Mouse (Mus musculus) stomach, embryonic 14.5 days (tissue): ENCODE data around the gene Suds3. TPM values are rescaled to one million over a fixed set of nuclear protein-coding genes. Genes with fewer than 3 reads are reported as not detected.

ENCODE experiments used
- ATAC-seq: fragments of 200-750 bp; cut with Nextera tagmentation; 2 replicates; pipeline ENCODE4 v1.8.0; 2017; ENCODE audit warnings: low read depth, moderate TSS enrichment; ENCODE audit not compliant: insufficient number of reproducible peaks, insufficient read depth, low FRiP score
- H3K27ac ChIP-seq: fragments of 300-500 bp; sonication (generic); 2 replicates; pipeline ENCODE4 v1.5.1; 2014; ENCODE audit warnings: mild to moderate bottlenecking, low read length, moderate library complexity, mixed read lengths
- H3K27me3 ChIP-seq: fragments of 300-500 bp; sonication (generic); 2 replicates; pipeline ENCODE4 v1.6.1; 2014; ENCODE audit warnings: low read length, control low read depth, mixed read lengths; ENCODE audit not compliant: control insufficient read depth, insufficient read depth
- H3K36me3 ChIP-seq: fragments of 300-500 bp; sonication (generic); 2 replicates; pipeline ENCODE4 v1.6.1; 2014; ENCODE audit warnings: mild to moderate bottlenecking, control low read depth, low read length, moderate library complexity, mixed read lengths; ENCODE audit not compliant: control insufficient read depth, insufficient read depth
- H3K4me1 ChIP-seq: fragments of 300-500 bp; sonication (generic); 2 replicates; pipeline ENCODE4 v1.6.1; 2014; ENCODE audit warnings: low read length, control low read depth, mixed read lengths; ENCODE audit not compliant: control insufficient read depth, insufficient read depth
- H3K4me2 ChIP-seq: fragments of 300-500 bp; sonication (generic); replicated peaks from 2 replicates; pipeline ENCODE4 v1.6.1; 2014; ENCODE audit warnings: low read depth, low read length, control low read depth
- H3K4me3 ChIP-seq: fragments of 300-500 bp; sonication (generic); 2 replicates; pipeline ENCODE4 v1.5.1; 2014; ENCODE audit warnings: low read depth, low read length, control low read depth
- H3K9ac ChIP-seq: fragments of 300-500 bp; sonication (generic); replicated peaks from 2 replicates; pipeline ENCODE4 v1.6.1; 2014; ENCODE audit warnings: low read depth, mild to moderate bottlenecking, control low read depth, low read length, moderate library complexity, mixed read lengths
- H3K9me3 ChIP-seq: fragments of 300-500 bp; sonication (generic); 2 replicates; pipeline ENCODE4 v1.6.1; 2016; ENCODE audit warnings: low read depth, low read length, control low read depth; ENCODE audit not compliant: control insufficient read depth
- WGBS: fragments of 180-500 bp; shearing (Covaris S2); extraction: QIAGEN DNeasy Blood & Tissue Kit; methylation state at CpG from one replicate; pipeline ENCODE4 v1.1.7; 2014; 5-methylcytosine and 5-hydroxymethylcytosine counted together
- polyA plus RNA-seq: library from polyadenylated mRNA; unstranded; fragments of >200 nt; fragmentation: Nextera tagmentation; extraction: Ambion mirVana; gene quantifications from 2 replicates; pipeline ENCODE4 v1.2.1, GENCODE M21; 2014

Suds3 gene
- polyA plus RNA-seq, 1 experiment from 2014 or later, result 41.0 TPM

GRCm38 (mm10) chr5:117113330-117113729, 2.6 kb downstream of the Suds3 start:
- WGBS, result 92% methylated on average over 7 of the region's 7 CpGs
- Histone ChIP-seq H3K4me3 (no peak overlapping the region), H3K4me2 (no peak overlapping the region), H3K9ac (no peak overlapping the region), H3K9me3 (no peaks in the 10 kb centered on the region), H3K4me1 (peaks cover 5% of the 10 kb centered on the region; the same call in 1 of the 2 replicates), H3K27ac (no peak overlapping the region), H3K27me3 (no peaks in the 10 kb centered on the region), H3K36me3 (peaks cover 37% of the 10 kb centered on the region)
- no peak for ATAC-seq

DNA sequence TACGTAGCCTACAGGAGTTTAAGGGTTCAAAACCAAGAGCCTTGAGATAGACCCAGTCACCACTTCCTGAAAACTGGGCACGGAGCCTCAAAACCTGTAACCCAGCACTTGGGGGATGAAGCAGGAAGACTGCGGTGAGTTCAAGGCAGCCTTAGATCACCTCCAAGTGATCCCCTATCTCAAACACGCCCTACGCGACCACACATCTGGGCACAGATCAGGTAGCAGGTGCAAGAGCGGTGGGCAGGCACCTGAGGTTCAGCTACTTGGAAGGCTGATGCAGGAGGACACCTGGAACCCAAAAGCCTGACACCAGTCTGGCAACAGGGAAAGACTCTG, 4.2 kb downstream of the Suds3 start:
- Histone ChIP-seq H3K9ac (no peak overlapping the region), H3K4me1 (peaks cover 5% of the 10 kb centered on the region; the same call in 1 of the 2 replicates), H3K4me3 (no peak overlapping the region), H3K9me3 (no peaks in the 10 kb centered on the region), H3K36me3 (peaks cover 50% of the 10 kb centered on the region), H3K4me2 (no peak overlapping the region), H3K27ac (no peak overlapping the region), H3K27me3 (no peaks in the 10 kb centered on the region)
- no peak for ATAC-seq
- 98% methylated on average over 7 of the region's 7 CpGs for WGBS

GRCm38 (mm10) chr5:117111064-117111773, 4.7 kb downstream of the Suds3 start:
- no peak overlapping the region for H3K9ac ChIP-seq
- H3K27ac ChIP-seq, result no peak overlapping the region
- H3K9me3 ChIP-seq, result no peaks in the 10 kb centered on the region
- peaks cover 55% of the 10 kb centered on the region for H3K36me3 ChIP-seq
- ATAC-seq, result no peak
- no peak overlapping the region for H3K4me2 ChIP-seq
- H3K4me3 ChIP-seq, result no peak overlapping the region
- H3K27me3 ChIP-seq, result no peaks in the 10 kb centered on the region
- WGBS, result 90% methylated on average over 16 of the region's 16 CpGs
- peaks cover 5% of the 10 kb centered on the region; the same call in 1 of the 2 replicates for H3K4me1 ChIP-seq

DNA sequence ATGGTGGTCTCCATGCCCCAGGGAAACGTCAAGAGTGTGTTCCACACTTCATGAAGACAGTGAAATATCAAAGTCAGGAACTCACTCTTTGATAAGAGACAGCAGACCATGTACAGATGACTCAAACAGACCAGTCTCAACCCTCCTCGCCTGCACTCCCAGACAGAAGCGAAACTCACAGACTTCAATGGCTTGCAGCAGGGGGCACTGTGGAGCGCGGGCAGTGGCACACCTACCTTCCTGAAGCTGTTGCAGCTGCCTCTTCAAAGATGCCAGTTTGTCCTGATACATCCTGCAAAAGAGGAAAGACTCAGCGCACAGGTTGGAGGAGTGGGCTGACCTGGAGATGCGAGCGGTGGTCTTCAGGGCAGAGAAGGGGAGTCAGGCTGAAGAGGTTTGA, 6.4 kb downstream of the Suds3 start:
- no peak for ATAC-seq
- Histone ChIP-seq H3K4me1 (peaks cover 4% of the 10 kb centered on the region; the same call in 1 of the 2 replicates), H3K4me3 (no peak overlapping the region), H3K4me2 (no peak overlapping the region), H3K9me3 (no peaks in the 10 kb centered on the region), H3K9ac (no peak overlapping the region), H3K36me3 (peaks cover 70% of the 10 kb centered on the region), H3K27me3 (no peaks in the 10 kb centered on the region), H3K27ac (no peak overlapping the region)
- 79% methylated on average over 8 of the region's 8 CpGs for WGBS

GRCm38 (mm10) chr5:117108731-117109130, 7.2 kb downstream of the Suds3 start:
- Histone ChIP-seq H3K27me3 (no peaks in the 10 kb centered on the region), H3K4me2 (no peak overlapping the region), H3K9ac (no peak overlapping the region), H3K27ac (no peak overlapping the region), H3K4me3 (no peak overlapping the region), H3K9me3 (no peaks in the 10 kb centered on the region), H3K36me3 (peaks cover 72% of the 10 kb centered on the region), H3K4me1 (no peaks in the 10 kb centered on the region)
- WGBS, result 93% methylated on average over 13 of the region's 13 CpGs
- ATAC-seq, result no peak

DNA sequence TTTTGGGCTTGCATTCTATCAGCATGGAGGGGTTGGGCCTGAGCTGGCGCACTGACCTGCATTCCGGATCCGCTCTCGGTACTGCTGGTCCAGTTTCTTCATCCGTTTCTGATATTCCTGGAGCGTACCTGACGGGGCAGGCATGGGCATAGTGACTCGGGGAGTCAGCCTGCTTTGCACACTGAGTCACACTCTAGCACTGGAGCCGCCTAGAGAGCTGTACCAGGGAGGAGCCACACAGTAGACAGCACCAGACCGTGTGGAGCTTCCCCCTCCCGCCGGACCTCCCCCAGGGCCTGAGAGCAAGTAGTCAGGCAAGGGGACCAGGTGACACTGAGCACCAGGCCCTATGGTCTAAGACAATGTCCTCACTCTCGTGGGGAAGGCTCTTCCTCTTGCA, 7.6 kb downstream of the Suds3 start:
- H3K9ac ChIP-seq, result no peak overlapping the region
- no peaks in the 10 kb centered on the region for H3K9me3 ChIP-seq
- no peak overlapping the region for H3K4me2 ChIP-seq
- H3K4me1 ChIP-seq, result no peaks in the 10 kb centered on the region
- peaks cover 73% of the 10 kb centered on the region for H3K36me3 ChIP-seq
- no peaks in the 10 kb centered on the region for H3K27me3 ChIP-seq
- ATAC-seq, result no peak
- 91% methylated on average over 13 of the region's 13 CpGs for WGBS
- no peak overlapping the region for H3K4me3 ChIP-seq
- no peak overlapping the region for H3K27ac ChIP-seq

- H3K9me3 ChIP-seq, result no peaks in the 10 kb centered on the region
- no peak overlapping the region for H3K4me2 ChIP-seq
- H3K4me1 ChIP-seq, result no peaks in the 10 kb centered on the region
- no peak overlapping the region for H3K27ac ChIP-seq
- no peaks in the 10 kb centered on the region for H3K27me3 ChIP-seq
- no peak overlapping the region for H3K9ac ChIP-seq
- peaks cover 68% of the 10 kb centered on the region for H3K36me3 ChIP-seq
- WGBS, result 90% methylated on average over 9 of the region's 9 CpGs
- no peak for ATAC-seq
- no peak overlapping the region for H3K4me3 ChIP-seq
Observed at GRCm38 (mm10) chr5:117105761-117106160, 10.2 kb downstream of the Suds3 start.

GRCm38 (mm10) chr5:117104329-117104728, 11.6 kb downstream of the Suds3 start:
- no peak overlapping the region for H3K27ac ChIP-seq
- H3K9me3 ChIP-seq, result no peaks in the 10 kb centered on the region
- WGBS, result 94% methylated on average over 12 of the region's 12 CpGs
- ATAC-seq, result no peak
- no peaks in the 10 kb centered on the region for H3K27me3 ChIP-seq
- H3K4me1 ChIP-seq, result no peaks in the 10 kb centered on the region
- H3K9ac ChIP-seq, result no peak overlapping the region
- H3K4me3 ChIP-seq, result no peak overlapping the region
- peaks cover 73% of the 10 kb centered on the region for H3K36me3 ChIP-seq
- no peak overlapping the region for H3K4me2 ChIP-seq
